Mouse (Mus musculus) heart, postnatal 10 days (tissue): ENCODE results near the gene Slc30a7. TPM values are rescaled to one million over a fixed set of nuclear protein-coding genes. Genes with fewer than 3 reads are reported as not detected.

Experiments used
- DNase-seq, 2 experiments: peaks; one replicate each; pipeline ENCODE4 v3.0.0; 2021
- intact Hi-C: fragments of 180-260 bp; cut with DNase I; formaldehyde crosslinking; loops from one replicate; pipeline ENCODE4 v1.15.1; 2025
- total RNA-seq, 2 experiments: library from RNA; stranded (reverse); gene quantifications; 2 replicates each; pipeline ENCODE4 v1.2.3; 2021

Slc30a7 gene
- 10 to 100 TPM; 24.4 to 29.6 TPM for total RNA-seq

GRCm38 (mm10) chr3:116006978-116007940, at the start of gene Slc30a7, which contains the start of gene Extl2:
Gene Slc30a7 (minus strand): TSS chr3:116007406.
Gene Extl2 (plus strand): TSS chr3:116007462.
- intact Hi-C loops: no loop called here
- DNase-seq: peak; percentile 87 to 89

GRCm38 (mm10) chr3:116047034-116047433, 39.8 kb upstream of the Slc30a7 start:
- peak in 1 of 2 experiments; percentile 9 for DNase-seq
- intact Hi-C loops: loop anchor here (2.0 to 5.0 kb wide), 2 partner anchors 80 to 280 kb away; partner anchors contain the start of gene Vcam1

- intact Hi-C loops: loop anchor here (2.0 to 5.0 kb wide), 2 partner anchors 81 to 281 kb away; partner anchors contain the start of gene Vcam1
- peak in 1 of 2 experiments; percentile 24 for DNase-seq
Measured at GRCm38 (mm10) chr3:116046000-116046399, 38.8 kb upstream of the Slc30a7 start.

DNA sequence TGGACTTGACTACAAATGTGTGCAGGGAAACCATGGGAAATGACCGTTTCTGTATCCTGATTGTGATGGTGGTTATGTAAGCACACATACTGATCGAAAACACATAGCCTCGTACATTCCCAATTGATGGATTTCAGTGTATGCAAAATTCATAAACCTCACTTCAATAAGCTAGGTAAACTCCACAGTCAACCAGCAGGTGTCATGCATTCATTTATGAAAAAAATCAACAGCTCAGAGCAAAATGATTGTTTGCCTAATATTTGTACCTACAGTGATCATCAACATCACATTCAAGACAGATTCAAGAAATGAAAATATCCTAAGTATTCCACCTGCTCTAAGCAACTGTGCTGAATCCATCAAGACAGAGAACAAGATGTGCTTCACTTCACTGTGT, 33.6 kb upstream of the Slc30a7 start:
- intact Hi-C loops: no loop called here

DNA sequence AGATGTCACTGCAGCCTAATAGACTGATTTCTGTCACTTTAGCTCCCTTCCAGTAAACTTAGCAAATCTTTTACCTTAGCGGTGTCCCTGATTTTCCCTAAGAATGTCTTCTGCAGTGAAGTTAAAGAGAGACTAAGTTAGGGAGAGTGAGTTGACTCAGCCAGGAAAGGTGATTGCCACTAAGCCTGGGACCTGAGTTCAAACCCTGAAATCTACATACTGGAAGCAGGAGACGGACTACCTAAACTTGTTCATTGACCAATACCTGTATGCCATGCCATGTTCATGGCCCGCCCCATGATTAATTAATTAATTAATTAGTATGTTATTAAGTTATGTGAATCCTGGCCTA, 26.6 kb upstream of the Slc30a7 start:
- peak; percentile 30 to 66 for DNase-seq
- intact Hi-C loops: loop anchor here (1.0 kb wide), 1 partner anchor 293 kb away; no protein-coding TSS in a partner anchor

More for the DNA sequence above, 33.6 kb upstream of the Slc30a7 start:
- DNase-seq: peak in 1 of 2 experiments; percentile 22

GRCm38 (mm10) chr3:116033218-116033870, 26.1 kb upstream of the Slc30a7 start:
- intact Hi-C loops: loop anchor here (1.0 kb wide), 1 partner anchor 294 kb away; no protein-coding TSS in a partner anchor
- no peak for DNase-seq

DNA sequence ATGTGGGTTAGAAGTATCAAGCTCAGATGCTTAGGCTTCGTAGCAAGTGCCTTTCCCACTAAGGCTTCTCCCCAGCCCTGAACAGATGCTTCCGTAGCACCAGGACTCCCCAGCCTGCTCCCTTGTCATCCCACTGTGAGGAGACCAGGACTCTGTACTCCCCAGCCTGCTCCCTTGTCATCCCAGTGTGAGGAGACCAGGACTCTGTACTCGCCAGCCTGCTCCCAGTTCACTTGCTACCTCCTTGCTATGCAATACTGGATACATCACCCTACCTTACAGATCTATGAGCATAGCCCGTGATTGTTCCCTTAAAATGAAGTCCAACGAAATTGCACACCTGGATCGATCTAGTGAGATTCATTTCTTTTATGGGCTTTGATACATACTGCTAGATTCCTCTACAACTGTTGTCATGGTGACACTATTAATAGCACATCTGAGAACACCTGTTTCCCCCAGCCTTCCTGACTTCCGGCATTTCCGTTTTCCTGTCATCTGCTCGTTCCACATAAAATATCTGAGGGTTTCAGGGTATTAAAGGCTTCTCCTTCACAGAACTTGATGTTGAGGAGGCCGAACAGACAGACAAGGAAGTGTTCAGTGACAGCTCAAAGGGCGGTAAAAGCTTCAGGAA, 23.1 kb upstream of the Slc30a7 start:
- DNase-seq: no peak
- intact Hi-C loops: no loop called here

- intact Hi-C loops: loop anchor here (5.0 kb wide), 1 partner anchor 465 kb away; no protein-coding TSS in a partner anchor
- DNase-seq: no peak
Measured at GRCm38 (mm10) chr3:116026996-116027395, 19.8 kb upstream of the Slc30a7 start.

- peak; percentile 18 to 30 for DNase-seq
- intact Hi-C loops: loop anchor here (5.0 kb wide), 1 partner anchor 467 kb away; no protein-coding TSS in a partner anchor
Measured at GRCm38 (mm10) chr3:116025701-116026100, 18.5 kb upstream of the Slc30a7 start.

- intact Hi-C loops: loop anchor here (5.0 kb wide), 1 partner anchor 468 kb away; no protein-coding TSS in a partner anchor
- DNase-seq: no peak
Measured at GRCm38 (mm10) chr3:116024669-116025068, 17.5 kb upstream of the Slc30a7 start.

- no peak for DNase-seq
- intact Hi-C loops: no loop called here
Measured at GRCm38 (mm10) chr3:116024236-116024635, 17.0 kb upstream of the Slc30a7 start.

GRCm38 (mm10) chr3:116019136-116019535, 11.9 kb upstream of the Slc30a7 start:
- intact Hi-C loops: no loop called here
- DNase-seq: no peak

DNA sequence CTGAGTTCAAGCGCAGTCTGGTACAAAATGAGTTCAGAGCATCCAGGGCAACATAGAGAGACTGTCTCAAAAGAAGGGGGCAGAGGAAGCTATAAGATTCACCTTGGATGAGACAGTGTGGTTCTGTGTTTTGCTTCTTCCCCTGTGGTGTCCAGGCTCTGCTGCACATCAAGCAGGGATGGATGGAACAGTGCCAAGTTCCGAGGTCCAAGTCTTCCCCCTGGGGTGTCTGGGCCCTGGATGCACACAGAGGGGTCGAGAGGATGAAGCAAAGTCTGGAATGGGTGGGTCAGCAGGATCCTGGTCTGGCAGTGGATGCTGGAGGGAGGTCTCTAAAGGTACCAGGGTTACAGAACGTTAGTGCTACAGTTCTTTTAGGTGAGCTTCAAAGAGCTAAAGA, 11.4 kb upstream of the Slc30a7 start:
- no peak for DNase-seq
- intact Hi-C loops: no loop called here

DNA sequence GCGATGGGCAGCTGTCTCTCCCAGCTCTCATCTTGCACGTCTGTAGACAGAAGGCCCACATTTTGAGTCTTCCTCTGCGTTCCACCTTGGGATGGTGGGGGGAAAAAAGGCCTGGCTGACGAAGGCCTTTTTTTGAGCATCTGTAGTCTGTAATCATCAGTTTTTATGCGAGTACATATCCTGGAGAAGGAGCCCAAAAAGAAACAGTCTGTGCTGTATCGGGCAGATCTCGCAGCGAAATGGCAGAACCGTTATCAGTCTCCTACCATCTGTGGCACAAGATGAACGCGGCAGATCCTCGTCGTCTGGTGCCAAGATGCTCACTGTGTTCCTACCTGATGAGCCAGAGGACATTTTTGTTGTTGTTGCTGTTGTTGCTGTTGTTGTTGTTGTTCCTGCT, 8.9 kb upstream of the Slc30a7 start:
- intact Hi-C loops: no loop called here
- no peak for DNase-seq

DNA sequence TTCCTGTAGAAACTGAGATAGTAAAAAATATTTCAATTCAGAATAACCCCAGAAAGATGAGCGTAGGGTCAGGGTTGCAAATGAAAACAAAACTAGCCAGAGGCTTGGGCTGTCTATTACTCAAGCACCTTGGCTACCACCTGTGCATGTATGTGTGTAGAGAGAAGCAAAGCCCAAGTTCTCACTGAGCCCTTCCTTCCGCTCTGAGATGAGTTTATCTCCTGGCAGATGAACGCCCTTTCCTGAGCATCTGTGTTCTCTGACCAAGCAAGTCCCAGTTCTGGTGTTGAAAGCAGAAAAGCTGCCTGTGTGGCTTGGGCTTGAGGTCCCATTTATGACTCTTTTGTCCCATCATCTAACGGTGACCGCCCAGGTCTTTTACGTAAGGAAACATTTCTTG, 7.7 kb upstream of the Slc30a7 start:
- no peak for DNase-seq
- intact Hi-C loops: loop anchor here (5.0 kb wide), 1 partner anchor 407 kb away; the partner anchor contains the start of gene Cdc14a

- intact Hi-C loops: loop anchor here (5.0 kb wide), 1 partner anchor 413 kb away; the partner anchor contains the start of gene Cdc14a
- DNase-seq: no peak
Measured at GRCm38 (mm10) chr3:116009622-116010344, 2.6 kb upstream of the Slc30a7 start.

GRCm38 (mm10) chr3:116007941-116008440, 785 bp upstream of the Slc30a7 start:
- peak; percentile 82 to 83 for DNase-seq
- intact Hi-C loops: no loop called here

GRCm38 (mm10) chr3:116006284-116006977, 775 bp downstream of the Slc30a7 start:
- DNase-seq: no peak
- intact Hi-C loops: no loop called here

GRCm38 (mm10) chr3:115996929-115997328, 10.3 kb downstream of the Slc30a7 start:
- DNase-seq: no peak
- intact Hi-C loops: no loop called here
